Mouse (Mus musculus) hindbrain, embryonic 11.5 days (tissue): Measurements from ENCODE around the gene Paqr3. TPM values are rescaled to one million over a fixed set of nuclear protein-coding genes. Genes with fewer than 3 reads are reported as not detected.

Source experiments
- ATAC-seq: fragments of 200-750 bp; cut with Nextera tagmentation; 2 replicates; pipeline ENCODE4 v1.8.0; 2017; ENCODE audit warnings: mild to moderate bottlenecking, moderate TSS enrichment, moderate library complexity; ENCODE audit not compliant: low FRiP score
- DNase-seq: peaks from one replicate; pipeline ENCODE4 v3.0.0-alpha.2; 2015; ENCODE audit warnings: low spot score
- H3K27ac ChIP-seq: fragments of 300-500 bp; sonication (generic); 2 replicates; pipeline ENCODE4 v1.5.1; 2014; ENCODE audit warnings: mild to moderate bottlenecking, low read depth, low read length
- H3K27me3 ChIP-seq: fragments of 300-500 bp; sonication (generic); 2 replicates; pipeline ENCODE4 v1.6.1; 2014; ENCODE audit warnings: mild to moderate bottlenecking, low read length, moderate library complexity, mixed read lengths; ENCODE audit not compliant: control insufficient read depth, insufficient read depth
- H3K36me3 ChIP-seq: fragments of 300-500 bp; sonication (generic); 2 replicates; pipeline ENCODE4 v1.6.1; 2014; ENCODE audit warnings: mild to moderate bottlenecking, low read length, moderate library complexity, mixed read lengths; ENCODE audit not compliant: control insufficient read depth, insufficient read depth
- H3K4me1 ChIP-seq: fragments of 300-500 bp; sonication (generic); replicated peaks from 2 replicates; pipeline ENCODE4 v1.6.1; 2014; ENCODE audit warnings: low read length, mixed read lengths; ENCODE audit not compliant: control insufficient read depth, insufficient read depth
- H3K4me2 ChIP-seq: fragments of 300-500 bp; sonication (generic); replicated peaks from 2 replicates; pipeline ENCODE4 v1.6.1; 2014; ENCODE audit warnings: mild to moderate bottlenecking, low read depth, low read length
- H3K4me3 ChIP-seq: fragments of 300-500 bp; sonication (generic); 2 replicates; pipeline ENCODE4 v1.5.1; 2014; ENCODE audit warnings: low read depth, low read length
- H3K9ac ChIP-seq: fragments of 300-500 bp; sonication (generic); 2 replicates; pipeline ENCODE4 v1.6.1; 2014; ENCODE audit warnings: low read depth, low read length
- H3K9me3 ChIP-seq: fragments of 300-500 bp; sonication (generic); 2 replicates; pipeline ENCODE4 v1.6.1; 2016; ENCODE audit warnings: low read length; ENCODE audit not compliant: control insufficient read depth
- WGBS: fragments of 180-500 bp; shearing (Covaris S2); extraction: QIAGEN DNeasy Blood & Tissue Kit; methylation state at CpG from one replicate; pipeline ENCODE4 v1.1.7; 2014; 5-methylcytosine and 5-hydroxymethylcytosine counted together
- polyA plus RNA-seq: library from polyadenylated mRNA; unstranded; fragments of >200 nt; fragmentation: Nextera tagmentation; extraction: Ambion mirVana; gene quantifications from 2 replicates; pipeline ENCODE4 v1.2.1, GENCODE M21; 2014

The Paqr3 gene
- 12.7 and 14.9 TPM in 2 replicates for polyA plus RNA-seq

DNA sequence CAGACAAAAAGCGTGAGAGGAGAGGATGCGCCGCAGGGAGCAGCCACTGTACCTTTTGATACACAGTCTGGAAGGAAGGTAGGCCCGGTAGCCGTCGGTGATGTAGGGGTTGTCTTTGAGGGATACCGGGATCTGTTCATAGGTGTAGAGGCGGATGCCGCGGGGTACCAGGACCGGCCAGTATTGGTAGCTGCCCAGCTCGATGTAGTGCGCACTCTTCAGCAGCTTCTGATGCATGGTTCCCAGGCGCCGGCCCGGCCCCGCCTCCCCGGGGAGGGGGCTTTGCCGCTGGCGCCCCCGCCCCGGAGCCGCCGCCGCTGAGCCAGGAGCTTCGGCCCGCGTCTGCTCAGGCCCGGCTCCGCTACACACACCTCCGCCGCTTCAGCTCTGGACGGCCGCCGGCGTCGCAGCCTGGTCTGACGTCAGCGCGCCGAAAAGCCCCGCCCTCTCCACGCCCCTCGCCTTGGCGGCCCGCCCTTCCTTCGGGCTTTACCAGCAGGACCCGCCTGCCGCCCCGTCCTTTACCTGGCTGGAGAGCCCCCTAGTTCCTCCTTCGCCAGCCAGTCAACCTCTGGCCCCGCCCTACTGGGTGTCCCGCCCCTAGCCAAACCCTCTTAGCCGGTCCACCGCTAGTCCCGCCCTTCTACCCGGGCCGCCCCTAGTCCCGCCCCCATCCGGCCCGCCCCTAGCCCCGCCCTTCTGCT lies at the start of gene Paqr3:
TSS of gene Paqr3 (minus strand) at position 390 of the 704 bp plus-strand sequence.
- Histone ChIP-seq H3K27ac (no peak within 1 kb of the TSS; the same call in 1 of the 2 replicates), H3K4me2 (peak within 1 kb of the TSS; percentile 65), H3K9me3 (no peaks in the 10 kb centered on the region), H3K27me3 (no peaks in the 10 kb centered on the region), H3K9ac (peak within 1 kb of the TSS; percentile 81), H3K4me1 (0 out of 2 replicates have a peak, but pooled peaks cover 2% of the 10 kb centered on the region), H3K36me3 (no peaks in the 10 kb centered on the region), H3K4me3 (peak within 1 kb of the TSS; percentile 73)
- ATAC-seq: peak; percentile 99
- peak; percentile 93 for DNase-seq
- under 1% methylated on average over 52 of the region's 62 CpGs for WGBS

DNA sequence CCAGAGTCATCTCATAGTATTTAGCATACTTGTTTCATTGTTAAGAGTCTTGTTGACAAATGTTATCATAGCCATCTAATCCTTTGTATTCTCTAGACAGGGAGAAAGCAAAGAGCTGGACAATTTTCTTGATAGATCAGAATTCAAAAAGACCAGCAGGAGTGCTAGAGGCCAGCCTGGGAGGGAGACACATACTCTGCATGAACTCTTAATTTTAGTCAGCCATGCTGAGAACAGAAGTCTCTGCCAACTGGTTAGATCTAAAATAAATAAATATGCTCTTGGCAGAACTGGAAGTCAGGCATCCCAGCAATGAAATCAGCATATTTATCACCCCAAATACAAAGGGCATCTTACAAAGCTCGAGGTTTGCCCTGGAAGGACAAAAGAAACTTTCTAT lies 43.3 kb upstream of the Paqr3 start:
- no peak for DNase-seq
- Histone ChIP-seq H3K9me3 (no peaks in the 10 kb centered on the region), H3K4me3 (no peak overlapping the region), H3K36me3 (no peaks in the 10 kb centered on the region), H3K4me1 (no peaks in the 10 kb centered on the region), H3K9ac (no peak overlapping the region), H3K4me2 (no peak overlapping the region), H3K27me3 (no peaks in the 10 kb centered on the region), H3K27ac (no peak overlapping the region)
- ATAC-seq: no peak
- WGBS: 28% methylated on average over 1 of the region's 1 CpGs

DNA sequence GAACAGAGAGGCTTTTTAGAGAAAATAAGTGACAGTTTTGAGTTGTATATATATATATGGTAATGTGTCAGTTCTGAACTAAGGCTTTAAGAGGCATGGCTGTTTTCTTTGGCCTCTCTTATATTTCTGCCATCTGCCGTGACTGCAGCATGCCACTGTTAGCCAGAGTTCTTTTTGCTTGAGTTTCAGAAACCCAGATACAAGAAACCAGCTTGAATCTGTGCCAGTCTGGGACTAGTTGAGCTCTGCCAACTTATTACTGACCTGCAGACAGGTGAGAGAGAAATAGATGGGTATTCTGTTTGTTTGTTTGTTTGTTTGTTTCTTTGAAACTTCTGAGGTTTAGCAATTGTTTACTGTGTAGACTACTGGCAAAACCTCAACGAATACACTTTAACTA lies 23.9 kb upstream of the Paqr3 start:
- Histone ChIP-seq H3K27ac (no peak overlapping the region), H3K4me1 (no peaks in the 10 kb centered on the region), H3K36me3 (no peaks in the 10 kb centered on the region), H3K4me2 (no peak overlapping the region), H3K4me3 (no peak overlapping the region), H3K27me3 (no peaks in the 10 kb centered on the region), H3K9me3 (no peaks in the 10 kb centered on the region), H3K9ac (no peak overlapping the region)
- 88% methylated on average over 2 of the region's 2 CpGs for WGBS
- DNase-seq: no peak
- ATAC-seq: no peak

DNA sequence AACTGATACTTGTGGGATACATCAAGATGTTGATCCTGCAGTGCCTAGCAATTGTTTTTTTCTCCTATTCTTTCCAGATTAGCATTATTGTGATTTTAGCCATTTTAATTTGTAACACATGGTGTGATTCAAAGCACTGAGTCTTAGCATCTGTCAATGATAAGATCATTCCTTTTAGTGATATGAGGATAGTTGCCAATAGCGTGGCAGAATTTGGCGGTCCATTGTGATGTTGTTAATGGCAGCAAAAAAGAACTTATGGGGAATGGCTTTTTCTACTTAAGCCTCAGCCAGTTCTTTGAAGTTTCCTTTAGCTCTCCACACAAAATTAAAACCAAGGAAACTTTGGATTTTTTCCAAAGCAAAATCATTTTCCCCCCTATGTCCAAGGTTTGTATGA lies 18.2 kb upstream of the Paqr3 start:
- Histone ChIP-seq H3K27me3 (no peaks in the 10 kb centered on the region), H3K9ac (no peak overlapping the region), H3K27ac (no peak overlapping the region), H3K4me3 (no peak overlapping the region), H3K36me3 (no peaks in the 10 kb centered on the region), H3K4me1 (no peaks in the 10 kb centered on the region), H3K9me3 (no peaks in the 10 kb centered on the region), H3K4me2 (no peak overlapping the region)
- WGBS: 94% methylated on average over 2 of the region's 2 CpGs
- ATAC-seq (no peak), DNase-seq (no peak)

DNA sequence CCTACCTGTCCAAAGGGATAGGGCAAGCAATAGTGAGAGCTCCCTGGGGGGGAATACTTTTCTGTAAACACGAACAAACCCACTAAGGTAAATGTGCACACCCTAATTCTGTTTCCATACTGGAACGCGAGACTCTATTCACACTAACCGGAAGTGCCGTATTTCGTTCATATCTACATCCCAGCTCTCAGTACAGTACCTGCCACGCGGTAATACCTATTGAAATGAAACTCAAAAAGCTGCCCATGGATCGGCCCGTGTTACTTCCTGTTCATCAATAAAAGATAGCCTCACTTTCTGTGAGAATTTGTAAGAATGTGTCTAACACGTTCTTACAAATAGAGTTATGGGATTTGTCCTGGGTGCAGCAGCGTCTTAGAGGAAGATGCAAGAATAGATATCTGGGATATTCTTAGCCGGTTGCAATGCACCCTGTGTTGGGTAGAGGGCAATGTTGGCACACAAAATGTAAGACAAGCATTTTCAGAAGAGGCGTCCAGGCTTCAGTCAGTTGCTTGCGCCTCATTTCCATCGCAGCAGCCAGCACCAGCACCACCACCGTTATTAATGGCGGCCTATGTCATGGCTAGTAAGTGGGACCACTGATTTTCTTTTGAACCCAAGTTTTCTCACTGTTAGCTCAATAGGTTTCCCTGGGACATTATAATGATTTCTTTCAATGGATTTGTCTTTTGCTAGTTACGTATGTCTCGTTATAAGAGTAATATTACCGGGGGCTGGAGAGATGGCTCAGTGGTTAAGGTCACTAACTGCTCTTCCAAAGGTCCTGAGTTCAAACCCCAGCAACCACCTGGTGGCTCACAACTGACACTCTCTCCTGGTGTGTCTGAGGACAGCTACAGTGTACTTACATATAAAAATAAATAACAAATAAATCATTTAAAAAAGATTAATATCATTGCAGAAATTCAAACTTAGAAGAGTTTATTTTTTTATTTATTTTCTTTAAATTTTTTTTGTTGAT lies 17.1 kb upstream of the Paqr3 start:
- Histone ChIP-seq H3K9me3 (no peaks in the 10 kb centered on the region), H3K9ac (no peak overlapping the region), H3K27me3 (no peaks in the 10 kb centered on the region), H3K4me2 (no peak overlapping the region), H3K4me1 (no peaks in the 10 kb centered on the region), H3K4me3 (no peak overlapping the region), H3K36me3 (no peaks in the 10 kb centered on the region), H3K27ac (no peak overlapping the region)
- 53% methylated on average over 21 of the region's 21 CpGs for WGBS
- DNase-seq (peak; percentile 83), ATAC-seq (peak; percentile 73)

DNA sequence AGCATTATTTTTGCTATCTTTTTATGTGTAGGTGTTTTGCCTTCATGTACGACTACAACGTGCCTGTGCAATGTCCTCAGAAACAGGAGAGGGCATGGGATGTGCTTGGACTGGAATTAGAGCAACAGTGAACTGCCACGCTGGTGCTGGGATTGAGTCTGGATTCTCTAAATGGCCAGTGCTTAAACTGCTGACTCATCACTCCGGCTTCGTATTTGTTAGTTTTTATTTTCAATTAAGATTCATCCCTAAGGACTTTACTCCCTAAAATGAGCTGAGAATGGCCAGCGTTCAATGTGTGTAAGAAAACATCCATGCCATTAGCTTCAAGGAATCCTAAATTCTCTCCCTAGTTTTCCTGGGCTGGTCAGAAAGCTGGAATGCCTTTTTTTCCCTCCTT lies 15.9 kb upstream of the Paqr3 start:
- no peaks in the 10 kb centered on the region for H3K27me3 ChIP-seq
- no peak overlapping the region for H3K4me3 ChIP-seq
- WGBS: 79% methylated on average over 6 of the region's 6 CpGs
- no peaks in the 10 kb centered on the region for H3K36me3 ChIP-seq
- H3K27ac ChIP-seq: no peak overlapping the region
- no peak for ATAC-seq
- DNase-seq: no peak
- H3K9ac ChIP-seq: no peak overlapping the region
- no peak overlapping the region for H3K4me2 ChIP-seq
- H3K4me1 ChIP-seq: no peaks in the 10 kb centered on the region
- H3K9me3 ChIP-seq: no peaks in the 10 kb centered on the region

DNA sequence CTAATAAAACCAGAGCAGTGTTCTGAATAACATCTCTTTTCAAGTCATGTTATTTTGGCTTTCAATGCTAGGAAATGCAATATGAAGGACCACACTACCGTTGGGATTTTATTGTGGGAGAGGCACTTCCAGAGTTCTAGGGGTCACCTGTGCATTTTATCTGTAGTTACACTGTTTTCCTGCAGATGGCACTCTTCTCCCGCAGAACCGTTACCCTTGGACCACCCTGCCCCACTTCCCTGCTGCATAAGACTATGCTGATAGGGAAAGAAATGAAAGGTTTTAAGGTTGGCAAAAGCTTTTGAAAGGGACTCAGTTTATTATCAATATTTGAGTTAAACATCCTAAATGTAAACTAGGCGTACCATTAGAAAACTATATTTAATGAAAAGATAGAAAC lies 14.6 kb upstream of the Paqr3 start:
- Histone ChIP-seq H3K9ac (no peak overlapping the region), H3K4me1 (no peaks in the 10 kb centered on the region), H3K9me3 (no peaks in the 10 kb centered on the region), H3K36me3 (no peaks in the 10 kb centered on the region), H3K27ac (no peak overlapping the region), H3K27me3 (no peaks in the 10 kb centered on the region), H3K4me2 (no peak overlapping the region), H3K4me3 (no peak overlapping the region)
- WGBS: 17% methylated on average over 4 of the region's 4 CpGs
- DNase-seq (peak; percentile 73), ATAC-seq (peak; percentile 62)

DNA sequence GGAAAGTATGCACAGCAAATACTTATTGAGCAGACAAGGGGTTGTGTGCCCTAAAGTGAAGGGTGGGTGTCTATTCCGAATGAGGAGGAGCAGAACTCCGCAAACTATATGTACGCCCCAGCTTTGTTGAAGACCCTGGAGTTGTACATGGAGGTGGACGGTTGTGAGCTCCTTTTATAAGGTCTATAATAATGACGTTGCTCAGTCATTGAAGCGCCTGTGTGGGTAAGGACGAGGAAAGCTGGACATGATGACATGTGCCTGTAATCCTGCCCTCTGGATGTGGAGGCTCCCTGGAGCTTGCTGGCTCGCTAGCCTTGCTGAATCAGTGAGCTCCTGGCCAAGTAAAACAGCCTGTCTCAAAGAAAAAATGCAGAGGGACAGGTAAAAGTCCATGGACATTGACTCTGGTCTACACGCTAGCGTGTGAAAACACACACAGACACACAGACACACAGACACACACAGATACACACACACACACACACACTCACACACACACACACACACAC lies 14.1 kb upstream of the Paqr3 start:
- Histone ChIP-seq H3K9ac (no peak overlapping the region), H3K4me3 (no peak overlapping the region), H3K36me3 (no peaks in the 10 kb centered on the region), H3K27me3 (no peaks in the 10 kb centered on the region), H3K4me1 (no peaks in the 10 kb centered on the region), H3K9me3 (no peaks in the 10 kb centered on the region), H3K4me2 (no peak overlapping the region), H3K27ac (no peak overlapping the region)
- no peak for ATAC-seq
- no peak for DNase-seq
- WGBS: 72% methylated on average over 10 of the region's 10 CpGs
